Mouse (Mus musculus): Measurements from ENCODE around the gene Itgb1bp1.

DNA sequence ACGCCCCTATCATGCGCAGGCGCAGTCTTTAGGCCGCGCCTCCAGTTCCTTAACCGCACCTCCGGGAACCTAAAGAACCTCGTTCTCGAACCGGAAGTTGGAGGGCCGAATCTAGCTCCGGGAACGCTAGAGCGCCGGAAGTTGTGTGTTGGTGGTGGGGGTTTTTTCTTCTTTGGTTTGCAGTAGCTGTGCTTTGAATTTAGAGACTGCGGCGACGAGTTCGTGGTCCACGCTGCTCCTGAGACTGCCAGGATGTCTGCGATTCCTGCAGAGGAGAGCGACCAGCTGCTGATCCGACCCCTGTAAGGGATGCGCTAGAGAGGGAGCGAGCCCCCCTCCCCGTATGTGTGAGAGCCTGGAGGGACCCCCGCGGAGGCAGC lies at the start of gene Itgb1bp1:
- 0 out of 2 replicates have a peak, but pooled peaks have one; percentile 56 for TF ChIP-seq POLR2A (IDR thresholded peaks at IDR 0.05; ENCODE audit: control insufficient read depth, low read depth, low read length)
- TF ChIP-seq CTCF (IDR thresholded peaks at IDR 0.05; ENCODE audit: control insufficient read depth, insufficient read depth, insufficient replicate concordance, low read depth, low read length): no peak
